Mouse (Mus musculus) MEL (cell line): ENCODE data around the gene Eif3a. TPM values are rescaled to one million over a fixed set of nuclear protein-coding genes. Genes with fewer than 3 reads are reported as not detected.

ENCODE experiments used
- DNase-seq: peaks from one replicate; pipeline ENCODE4 v3.0.0; 2011; ENCODE audit warnings: low read depth, low spot score
- H3K27ac ChIP-seq: 2 replicates; pipeline ENCODE4 v1.5.1; 2012; ENCODE audit warnings: low read depth, mild to moderate bottlenecking, control low read depth, low read length, moderate library complexity; ENCODE audit not compliant: control insufficient read depth
- H3K27me3 ChIP-seq, 2 experiments: fragments of 150-350 bp in 1 of 2; sonication (generic) in 1 of 2; 2 replicates each; pipeline ENCODE4 v1.6.1; 2012; ENCODE audit warnings: low read length in 2 of 2, mild to moderate bottlenecking in 2 of 2, improper control_type of control experiment in 1 of 2, moderate library complexity in 1 of 2; ENCODE audit not compliant: insufficient read depth in 2 of 2, control insufficient read depth in 1 of 2
- H3K36me3 ChIP-seq, 2 experiments: 2 replicates each; pipeline ENCODE4 v1.6.1; 2012 to 2014; ENCODE audit warnings: low read length in 2 of 2, improper control_type of control experiment in 1 of 2, inconsistent platforms in 1 of 2, mild to moderate bottlenecking in 1 of 2; ENCODE audit not compliant: insufficient read depth in 2 of 2, control insufficient read depth in 1 of 2
- H3K4me1 ChIP-seq, 2 experiments: fragments of 150-350 bp in 1 of 2; sonication (generic) in 1 of 2; 2 replicates each; pipeline ENCODE4 v1.6.1; 2012; ENCODE audit warnings: low read length in 2 of 2, improper control_type of control experiment in 1 of 2, mild to moderate bottlenecking in 1 of 2; ENCODE audit not compliant: insufficient read depth in 2 of 2, control insufficient read depth in 1 of 2
- H3K4me3 ChIP-seq, 2 experiments: fragments of 150-350 bp in 1 of 2; sonication (generic) in 1 of 2; 2 replicates each; pipeline ENCODE4 v1.5.1; 2012; ENCODE audit warnings: low read depth in 2 of 2, low read length in 2 of 2, mild to moderate bottlenecking in 2 of 2, moderate library complexity in 2 of 2, control low read depth in 1 of 2, improper control_type of control experiment in 1 of 2; ENCODE audit not compliant: control insufficient read depth in 1 of 2, insufficient read depth in 1 of 2
- H3K79me2 ChIP-seq: 2 replicates; pipeline ENCODE4 v1.6.1; 2012; ENCODE audit warnings: mild to moderate bottlenecking, low read length, moderate library complexity; ENCODE audit not compliant: control insufficient read depth, poor library complexity, insufficient read depth
- H3K9ac ChIP-seq: 2 replicates; pipeline ENCODE4 v1.6.1; 2012; ENCODE audit warnings: low read depth, mild to moderate bottlenecking, control low read depth, low read length, moderate library complexity; ENCODE audit not compliant: control insufficient read depth, poor library complexity, severe bottlenecking
- H3K9me3 ChIP-seq: fragments of 150-350 bp; sonication (generic); replicated peaks from 2 replicates; pipeline ENCODE4 v1.6.1; 2012; ENCODE audit warnings: mild to moderate bottlenecking, low read length, improper control_type of control experiment, moderate library complexity; ENCODE audit not compliant: insufficient read depth
- BHLHE40 ChIP-seq: IDR thresholded peaks from 2 replicates; pipeline ENCODE4 v1.6.1; 2012; ENCODE audit warnings: low read depth, mild to moderate bottlenecking, inconsistent platforms, low read length, improper control_type of control experiment, borderline replicate concordance
- CHD1 ChIP-seq: IDR thresholded peaks from 2 replicates; pipeline ENCODE4 v1.6.1; 2012; ENCODE audit warnings: low read depth, mild to moderate bottlenecking, inconsistent platforms, low read length, improper control_type of control experiment
- CTCF ChIP-seq, 3 experiments: IDR thresholded peaks in 2 of 3; conservative IDR thresholded peaks in 1 of 3; 2 replicates each; pipeline ENCODE4 v1.5.1; 2011 to 2012; ENCODE audit warnings: low read length in 3 of 3, low read depth in 2 of 3, mild to moderate bottlenecking in 2 of 3, improper control_type of control experiment in 1 of 3, inconsistent platforms in 1 of 3, mixed read lengths in 1 of 3, moderate library complexity in 1 of 3; ENCODE audit not compliant: control insufficient read depth in 1 of 3, insufficient read depth in 1 of 3, poor library complexity in 1 of 3, severe bottlenecking in 1 of 3
- E2F4 ChIP-seq: IDR thresholded peaks from 2 replicates; pipeline ENCODE4 v1.6.1; 2011; ENCODE audit warnings: low read depth, low read length, improper control_type of control experiment, borderline replicate concordance
- EP300 ChIP-seq, 2 experiments: IDR thresholded peaks; 2 replicates each; pipeline ENCODE4 v1.6.1; 2011; ENCODE audit warnings: improper control_type of control experiment in 2 of 2, low read length in 2 of 2, low read depth in 1 of 2, mild to moderate bottlenecking in 1 of 2
- ETS1 ChIP-seq: IDR thresholded peaks from 2 replicates; pipeline ENCODE4 v1.6.1; 2012; ENCODE audit warnings: low read depth, mild to moderate bottlenecking, inconsistent platforms, low read length, improper control_type of control experiment, moderate library complexity
- GATA1 ChIP-seq: IDR thresholded peaks from 2 replicates; pipeline ENCODE4 v1.6.1; 2011; ENCODE audit warnings: low read depth, low read length, improper control_type of control experiment
- HCFC1 ChIP-seq: IDR thresholded peaks from 2 replicates; pipeline ENCODE4 v1.6.1; 2012; ENCODE audit warnings: low read depth, mild to moderate bottlenecking, inconsistent platforms, low read length, improper control_type of control experiment, moderate library complexity
- JUND ChIP-seq: IDR thresholded peaks from 2 replicates; pipeline ENCODE4 v1.6.1; 2011; ENCODE audit warnings: low read depth, mild to moderate bottlenecking, improper control_type of control experiment, low read length
- KAT2A ChIP-seq: conservative IDR thresholded peaks from 2 replicates; pipeline ENCODE4 v1.6.1; 2012; ENCODE audit warnings: low read depth, low read length, improper control_type of control experiment, inconsistent platforms
- MAFK ChIP-seq: IDR thresholded peaks from 2 replicates; pipeline ENCODE4 v1.6.1; 2011; ENCODE audit warnings: low read depth, mild to moderate bottlenecking, low read length, improper control_type of control experiment, borderline replicate concordance
- MAX ChIP-seq: IDR thresholded peaks from 2 replicates; pipeline ENCODE4 v1.6.1; 2011; ENCODE audit warnings: low read length, improper control_type of control experiment
- MAZ ChIP-seq: IDR thresholded peaks from 2 replicates; pipeline ENCODE4 v1.6.1; 2012; ENCODE audit warnings: low read depth, mild to moderate bottlenecking, inconsistent platforms, low read length, improper control_type of control experiment
- MEF2A ChIP-seq: IDR thresholded peaks from 2 replicates; pipeline ENCODE4 v1.6.1; 2014; ENCODE audit warnings: low read depth, mild to moderate bottlenecking, inconsistent platforms, low read length, improper control_type of control experiment; ENCODE audit not compliant: poor library complexity, insufficient replicate concordance, severe bottlenecking; ENCODE audit errors: extremely low read depth
- MXI1 ChIP-seq: IDR thresholded peaks from 2 replicates; pipeline ENCODE4 v1.6.1; 2011; ENCODE audit warnings: mild to moderate bottlenecking, low read depth, low read length, improper control_type of control experiment
- MYB ChIP-seq: IDR thresholded peaks from 2 replicates; pipeline ENCODE4 v1.6.1; 2011; ENCODE audit warnings: mild to moderate bottlenecking, low read depth, low read length, improper control_type of control experiment
- MYC ChIP-seq: IDR thresholded peaks from 2 replicates; pipeline ENCODE4 v1.6.1; 2011; ENCODE audit warnings: low read depth, mild to moderate bottlenecking, low read length, improper control_type of control experiment, moderate library complexity
- NELFE ChIP-seq: IDR thresholded peaks from 2 replicates; pipeline ENCODE4 v1.6.1; 2011; ENCODE audit warnings: low read depth, low read length, improper control_type of control experiment
- NRF1 ChIP-seq: IDR thresholded peaks from 2 replicates; pipeline ENCODE4 v1.6.1; 2014; ENCODE audit warnings: low read depth, mild to moderate bottlenecking, inconsistent platforms, low read length, improper control_type of control experiment, moderate library complexity; ENCODE audit not compliant: poor library complexity, insufficient read depth, severe bottlenecking
- POLR2A ChIP-seq, 2 experiments: IDR thresholded peaks; 2 replicates each; pipeline ENCODE4 v1.6.1; 2011 to 2012; ENCODE audit warnings: low read length in 2 of 2, mild to moderate bottlenecking in 2 of 2, control low read depth in 1 of 2, improper control_type of control experiment in 1 of 2, low read depth in 1 of 2, moderate library complexity in 1 of 2; ENCODE audit not compliant: control insufficient read depth in 1 of 2, insufficient read depth in 1 of 2, poor library complexity in 1 of 2
- POLR2AphosphoS2 ChIP-seq: IDR thresholded peaks from 2 replicates; pipeline ENCODE4 v1.6.1; 2011; ENCODE audit warnings: low read length, improper control_type of control experiment
- POLR2AphosphoS5 ChIP-seq: IDR thresholded peaks from 2 replicates; pipeline ENCODE4 v1.6.1; 2012; ENCODE audit warnings: low read depth, borderline replicate concordance, mild to moderate bottlenecking, inconsistent platforms, low read length, moderate library complexity, mixed read lengths
- RAD21 ChIP-seq: IDR thresholded peaks from 2 replicates; pipeline ENCODE4 v1.6.1; 2011; ENCODE audit warnings: mild to moderate bottlenecking, low read depth, low read length, improper control_type of control experiment
- RCOR1 ChIP-seq: IDR thresholded peaks from 2 replicates; pipeline ENCODE4 v1.6.1; 2012; ENCODE audit warnings: low read depth, mild to moderate bottlenecking, inconsistent platforms, low read length, improper control_type of control experiment
- SIN3A ChIP-seq: IDR thresholded peaks from 2 replicates; pipeline ENCODE4 v1.6.1; 2012; ENCODE audit warnings: low read length, improper control_type of control experiment, inconsistent platforms
- SMC3 ChIP-seq: IDR thresholded peaks from 2 replicates; pipeline ENCODE4 v1.6.1; 2011; ENCODE audit warnings: low read depth, low read length, improper control_type of control experiment
- TAL1 ChIP-seq: IDR thresholded peaks from 2 replicates; pipeline ENCODE4 v1.6.1; 2012; ENCODE audit warnings: mild to moderate bottlenecking, inconsistent platforms, low read length, moderate library complexity, mixed read lengths
- TBP ChIP-seq: IDR thresholded peaks from 2 replicates; pipeline ENCODE4 v1.8.0; 2011; ENCODE audit warnings: low read depth, low read length, improper control_type of control experiment
- TCF12 ChIP-seq: IDR thresholded peaks from 2 replicates; pipeline ENCODE4 v1.6.1; 2014; ENCODE audit warnings: low read depth, mild to moderate bottlenecking, inconsistent platforms, low read length, improper control_type of control experiment, moderate library complexity
- UBTF ChIP-seq: IDR thresholded peaks from 2 replicates; pipeline ENCODE4 v1.6.1; 2012; ENCODE audit warnings: low read depth, mild to moderate bottlenecking, inconsistent platforms, low read length, improper control_type of control experiment, moderate library complexity, borderline replicate concordance; ENCODE audit not compliant: insufficient read depth
- USF1 ChIP-seq: IDR thresholded peaks from 2 replicates; pipeline ENCODE4 v1.6.1; 2014; ENCODE audit warnings: low read depth, mild to moderate bottlenecking, inconsistent platforms, low read length, improper control_type of control experiment, moderate library complexity
- USF2 ChIP-seq, 2 experiments: IDR thresholded peaks; 2 replicates each; pipeline ENCODE4 v1.6.1; 2011 to 2012; ENCODE audit warnings: improper control_type of control experiment in 2 of 2, low read length in 2 of 2, borderline replicate concordance in 1 of 2, inconsistent platforms in 1 of 2, low read depth in 1 of 2, mild to moderate bottlenecking in 1 of 2; ENCODE audit not compliant: insufficient read depth in 1 of 2
- ZKSCAN1 ChIP-seq: IDR thresholded peaks from 2 replicates; pipeline ENCODE4 v1.6.1; 2012; ENCODE audit warnings: low read depth, mild to moderate bottlenecking, inconsistent platforms, low read length, improper control_type of control experiment, moderate library complexity
- ZMIZ1 ChIP-seq: IDR thresholded peaks from 2 replicates; pipeline ENCODE4 v1.6.1; 2012; ENCODE audit warnings: low read depth, mild to moderate bottlenecking, inconsistent platforms, low read length, improper control_type of control experiment, moderate library complexity
- ZNF384 ChIP-seq: IDR thresholded peaks from 2 replicates; pipeline ENCODE4 v1.6.1; 2012; ENCODE audit warnings: low read depth, mild to moderate bottlenecking, inconsistent platforms, low read length, improper control_type of control experiment
- polyA plus RNA-seq, 2 experiments: library from polyadenylated mRNA; stranded (reverse) in 1 of 2; unstranded in 1 of 2; fragments of >175 nt in 1 of 2; fragments of >200 nt in 1 of 2; gene quantifications; 2 replicates each; pipeline versions ENCODE4 v1.2.1 to v1.2.4; 2012; ENCODE audit warnings: low replicate concordance in 2 of 2, low read depth in 1 of 2; ENCODE audit not compliant: insufficient read length in 2 of 2, insufficient read depth in 1 of 2, missing spikeins in 1 of 2
- total RNA-seq: library from RNA; depleted of rRNA; stranded (reverse); fragments of 300-350 nt; gene quantifications from 2 replicates; pipeline ENCODE4 v1.2.3, GENCODE M21; 2012; rRNA removed

Eif3a gene
- total RNA-seq (331 and 352 TPM in 2 replicates), polyA plus RNA-seq (100 to 1,000 TPM; 424 to 914 TPM)

DNA sequence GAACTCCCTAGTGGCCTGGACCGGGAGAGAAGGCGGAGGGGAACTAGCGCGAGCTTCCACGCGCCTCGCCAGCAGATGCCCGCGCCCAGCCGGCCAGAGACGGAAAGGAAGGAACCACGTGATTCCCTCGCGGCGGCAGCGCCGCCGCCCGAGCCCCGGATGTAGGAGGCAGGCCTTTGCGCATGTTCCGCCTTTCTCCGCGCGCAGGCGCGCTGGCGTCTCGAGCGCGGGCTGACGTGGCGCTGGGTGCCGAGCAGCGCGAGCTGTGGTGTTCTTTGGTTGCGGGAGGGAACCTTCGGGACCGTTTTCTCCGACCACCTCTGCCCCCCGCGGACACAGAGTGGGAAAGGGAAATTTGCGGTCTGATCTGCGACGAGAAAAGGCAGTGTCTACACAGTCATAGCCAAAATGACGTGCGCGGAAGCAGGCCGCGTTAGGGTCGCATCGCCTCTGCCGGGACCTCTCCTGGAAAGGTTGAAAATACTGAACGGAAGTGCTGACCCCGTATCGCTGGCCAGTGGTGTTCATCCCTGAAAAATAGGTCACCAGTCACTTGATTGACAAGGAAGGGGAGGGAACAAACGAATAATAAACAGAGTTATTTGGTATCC is at the start of gene Eif3a:
Gene Eif3a (minus strand): TSS at position 108 of the 611 bp plus-strand sequence.
- H3K36me3 ChIP-seq = peaks cover 20 to 53% of the 10 kb centered on the region in 2 experiments
- H3K9ac ChIP-seq = peak within 1 kb of the TSS; percentile 99
- H3K27me3 ChIP-seq = no peaks in the 10 kb centered on the region
- peak within 1 kb of the TSS; percentile 85 to 87 for H3K4me3 ChIP-seq
- H3K79me2 ChIP-seq = peaks cover 47% of the 10 kb centered on the region
- no peaks in the 10 kb centered on the region for H3K9me3 ChIP-seq
- peaks cover 28 to 40% of the 10 kb centered on the region in 2 experiments for H3K4me1 ChIP-seq
- peak; percentile 98 for DNase-seq
- peak within 1 kb of the TSS; percentile 96 for H3K27ac ChIP-seq
- peak; percentile 97 for TF ChIP-seq NRF1
- TF ChIP-seq TCF12 = peak; percentile 86
- peak; percentile 98 for TF ChIP-seq POLR2AphosphoS2
- peak; percentile 20; the same call in 1 of the 2 replicates for TF ChIP-seq JUND
- no peak for TF ChIP-seq BHLHE40
- TF ChIP-seq USF2 (IDR thresholded peaks at IDR 0.05; ENCODE audit: borderline replicate concordance in 1 of 2, insufficient read depth in 1 of 2, low read depth in 1 of 2, low read length in 2 of 2) = peak in 1 of 2 experiments; percentile 64; a peak in 1 of 4 replicates
- no peak for TF ChIP-seq MAFK
- TF ChIP-seq ZKSCAN1 = no peak
- peak; percentile 67; the same call in 1 of the 2 replicates for TF ChIP-seq RCOR1
- peak; percentile 97 for TF ChIP-seq USF1
- TF ChIP-seq MYB = peak; percentile 24; the same call in 1 of the 2 replicates
- TF ChIP-seq UBTF = 0 out of 2 replicates have a peak, but pooled peaks have one; percentile 44
- peak; percentile 92; the same call in 1 of the 2 replicates for TF ChIP-seq POLR2AphosphoS5
- TF ChIP-seq RAD21 = no peak
- TF ChIP-seq CHD1 = no peak; the same call in 1 of the 2 replicates
- peak; percentile 100 for TF ChIP-seq NELFE
- no peak for TF ChIP-seq TAL1
- peak in 1 of 2 experiments; percentile 62; a peak in 2 of 4 replicates for TF ChIP-seq EP300 (IDR thresholded peaks at IDR 0.05; ENCODE audit: low read depth in 1 of 2, low read length in 2 of 2)
- peak; percentile 96 for TF ChIP-seq MXI1
- peak; percentile 98 for TF ChIP-seq POLR2A (IDR thresholded peaks at IDR 0.05; ENCODE audit: control insufficient read depth in 1 of 2, insufficient read depth in 1 of 2, low read depth in 1 of 2, low read length in 2 of 2, poor library complexity in 1 of 2)
- TF ChIP-seq E2F4 = peak; percentile 79; the same call in 1 of the 2 replicates
- TF ChIP-seq SMC3 = peak; percentile 15; the same call in 1 of the 2 replicates
- peak; percentile 99 for TF ChIP-seq MYC
- TF ChIP-seq MAZ = peak; percentile 76
- no peak for TF ChIP-seq ZNF384
- TF ChIP-seq KAT2A = peak; percentile 72
- no peak for TF ChIP-seq CTCF (IDR thresholded peaks at IDR 0.05 in 2 of 3, conservative IDR thresholded peaks at IDR 0.05 in 1 of 3; ENCODE audit: control insufficient read depth in 1 of 3, insufficient read depth in 1 of 3, low read depth in 2 of 3, low read length in 3 of 3, poor library complexity in 1 of 3, severe bottlenecking in 1 of 3)
- TF ChIP-seq HCFC1 = peak; percentile 87
- peak; percentile 92 for TF ChIP-seq TBP
- 0 out of 2 replicates have a peak, but pooled peaks have one; percentile 42 for TF ChIP-seq MEF2A
- peak; percentile 61; the same call in 1 of the 2 replicates for TF ChIP-seq ETS1
- TF ChIP-seq GATA1 = 0 out of 2 replicates have a peak, but pooled peaks have one; percentile 27
- TF ChIP-seq SIN3A = peak; percentile 90
- TF ChIP-seq ZMIZ1 = peak; percentile 95
- peak; percentile 99 for TF ChIP-seq MAX
